Mouse (Mus musculus) MEL (cell line): ENCODE measurements around the gene Rdh16f1. TPM values are rescaled to one million over a fixed set of nuclear protein-coding genes. Genes with fewer than 3 reads are reported as not detected.
"Not testable (repeated sequence)": the region's sequence is repeated elsewhere in the genome, so short reads cannot be mapped to it uniquely, and the experiment has no call there.

Source experiments
- DNase-seq: peaks from one replicate; pipeline ENCODE4 v3.0.0; 2011; ENCODE audit warnings: low read depth, low spot score
- H3K27ac ChIP-seq: 2 replicates; pipeline ENCODE4 v1.5.1; 2012; ENCODE audit warnings: low read depth, mild to moderate bottlenecking, control low read depth, low read length, moderate library complexity; ENCODE audit not compliant: control insufficient read depth
- H3K27me3 ChIP-seq, 2 experiments: fragments of 150-350 bp in 1 of 2; sonication (generic) in 1 of 2; 2 replicates each; pipeline ENCODE4 v1.6.1; 2012; ENCODE audit warnings: low read length in 2 of 2, mild to moderate bottlenecking in 2 of 2, improper control_type of control experiment in 1 of 2, moderate library complexity in 1 of 2; ENCODE audit not compliant: insufficient read depth in 2 of 2, control insufficient read depth in 1 of 2
- H3K36me3 ChIP-seq, 2 experiments: 2 replicates each; pipeline ENCODE4 v1.6.1; 2012 to 2014; ENCODE audit warnings: low read length in 2 of 2, improper control_type of control experiment in 1 of 2, inconsistent platforms in 1 of 2, mild to moderate bottlenecking in 1 of 2; ENCODE audit not compliant: insufficient read depth in 2 of 2, control insufficient read depth in 1 of 2
- H3K4me1 ChIP-seq, 2 experiments: fragments of 150-350 bp in 1 of 2; sonication (generic) in 1 of 2; 2 replicates each; pipeline ENCODE4 v1.6.1; 2012; ENCODE audit warnings: low read length in 2 of 2, improper control_type of control experiment in 1 of 2, mild to moderate bottlenecking in 1 of 2; ENCODE audit not compliant: insufficient read depth in 2 of 2, control insufficient read depth in 1 of 2
- H3K4me3 ChIP-seq, 2 experiments: fragments of 150-350 bp in 1 of 2; sonication (generic) in 1 of 2; 2 replicates each; pipeline ENCODE4 v1.5.1; 2012; ENCODE audit warnings: low read depth in 2 of 2, low read length in 2 of 2, mild to moderate bottlenecking in 2 of 2, moderate library complexity in 2 of 2, control low read depth in 1 of 2, improper control_type of control experiment in 1 of 2; ENCODE audit not compliant: control insufficient read depth in 1 of 2, insufficient read depth in 1 of 2
- H3K79me2 ChIP-seq: 2 replicates; pipeline ENCODE4 v1.6.1; 2012; ENCODE audit warnings: mild to moderate bottlenecking, low read length, moderate library complexity; ENCODE audit not compliant: control insufficient read depth, poor library complexity, insufficient read depth
- H3K9ac ChIP-seq: 2 replicates; pipeline ENCODE4 v1.6.1; 2012; ENCODE audit warnings: low read depth, mild to moderate bottlenecking, control low read depth, low read length, moderate library complexity; ENCODE audit not compliant: control insufficient read depth, poor library complexity, severe bottlenecking
- H3K9me3 ChIP-seq: fragments of 150-350 bp; sonication (generic); replicated peaks from 2 replicates; pipeline ENCODE4 v1.6.1; 2012; ENCODE audit warnings: mild to moderate bottlenecking, low read length, improper control_type of control experiment, moderate library complexity; ENCODE audit not compliant: insufficient read depth
- CHD2 ChIP-seq: IDR thresholded peaks from 2 replicates; pipeline ENCODE4 v1.6.1; 2011; ENCODE audit warnings: low read length, improper control_type of control experiment
- CTCF ChIP-seq, 3 experiments: IDR thresholded peaks in 2 of 3; conservative IDR thresholded peaks in 1 of 3; 2 replicates each; pipeline ENCODE4 v1.5.1; 2011 to 2012; ENCODE audit warnings: low read length in 3 of 3, low read depth in 2 of 3, mild to moderate bottlenecking in 2 of 3, improper control_type of control experiment in 1 of 3, inconsistent platforms in 1 of 3, mixed read lengths in 1 of 3, moderate library complexity in 1 of 3; ENCODE audit not compliant: control insufficient read depth in 1 of 3, insufficient read depth in 1 of 3, poor library complexity in 1 of 3, severe bottlenecking in 1 of 3
- E2F4 ChIP-seq: IDR thresholded peaks from 2 replicates; pipeline ENCODE4 v1.6.1; 2011; ENCODE audit warnings: low read depth, low read length, improper control_type of control experiment, borderline replicate concordance
- EP300 ChIP-seq, 2 experiments: IDR thresholded peaks; 2 replicates each; pipeline ENCODE4 v1.6.1; 2011; ENCODE audit warnings: improper control_type of control experiment in 2 of 2, low read length in 2 of 2, low read depth in 1 of 2, mild to moderate bottlenecking in 1 of 2
- ETS1 ChIP-seq: IDR thresholded peaks from 2 replicates; pipeline ENCODE4 v1.6.1; 2012; ENCODE audit warnings: low read depth, mild to moderate bottlenecking, inconsistent platforms, low read length, improper control_type of control experiment, moderate library complexity
- GABPA ChIP-seq: IDR thresholded peaks from 2 replicates; pipeline ENCODE4 v1.6.1; 2012; ENCODE audit warnings: low read depth, mild to moderate bottlenecking, inconsistent platforms, low read length, improper control_type of control experiment, moderate library complexity
- GATA1 ChIP-seq: IDR thresholded peaks from 2 replicates; pipeline ENCODE4 v1.6.1; 2011; ENCODE audit warnings: low read depth, low read length, improper control_type of control experiment
- HCFC1 ChIP-seq: IDR thresholded peaks from 2 replicates; pipeline ENCODE4 v1.6.1; 2012; ENCODE audit warnings: low read depth, mild to moderate bottlenecking, inconsistent platforms, low read length, improper control_type of control experiment, moderate library complexity
- JUND ChIP-seq: IDR thresholded peaks from 2 replicates; pipeline ENCODE4 v1.6.1; 2011; ENCODE audit warnings: low read depth, mild to moderate bottlenecking, improper control_type of control experiment, low read length
- MAFK ChIP-seq: IDR thresholded peaks from 2 replicates; pipeline ENCODE4 v1.6.1; 2011; ENCODE audit warnings: low read depth, mild to moderate bottlenecking, low read length, improper control_type of control experiment, borderline replicate concordance
- MAX ChIP-seq: IDR thresholded peaks from 2 replicates; pipeline ENCODE4 v1.6.1; 2011; ENCODE audit warnings: low read length, improper control_type of control experiment
- MYC ChIP-seq: IDR thresholded peaks from 2 replicates; pipeline ENCODE4 v1.6.1; 2011; ENCODE audit warnings: low read depth, mild to moderate bottlenecking, low read length, improper control_type of control experiment, moderate library complexity
- NELFE ChIP-seq: IDR thresholded peaks from 2 replicates; pipeline ENCODE4 v1.6.1; 2011; ENCODE audit warnings: low read depth, low read length, improper control_type of control experiment
- NRF1 ChIP-seq: IDR thresholded peaks from 2 replicates; pipeline ENCODE4 v1.6.1; 2014; ENCODE audit warnings: low read depth, mild to moderate bottlenecking, inconsistent platforms, low read length, improper control_type of control experiment, moderate library complexity; ENCODE audit not compliant: poor library complexity, insufficient read depth, severe bottlenecking
- POLR2A ChIP-seq, 2 experiments: IDR thresholded peaks; 2 replicates each; pipeline ENCODE4 v1.6.1; 2011 to 2012; ENCODE audit warnings: low read length in 2 of 2, mild to moderate bottlenecking in 2 of 2, control low read depth in 1 of 2, improper control_type of control experiment in 1 of 2, low read depth in 1 of 2, moderate library complexity in 1 of 2; ENCODE audit not compliant: control insufficient read depth in 1 of 2, insufficient read depth in 1 of 2, poor library complexity in 1 of 2
- POLR2AphosphoS2 ChIP-seq: IDR thresholded peaks from 2 replicates; pipeline ENCODE4 v1.6.1; 2011; ENCODE audit warnings: low read length, improper control_type of control experiment
- RCOR1 ChIP-seq: IDR thresholded peaks from 2 replicates; pipeline ENCODE4 v1.6.1; 2012; ENCODE audit warnings: low read depth, mild to moderate bottlenecking, inconsistent platforms, low read length, improper control_type of control experiment
- SIN3A ChIP-seq: IDR thresholded peaks from 2 replicates; pipeline ENCODE4 v1.6.1; 2012; ENCODE audit warnings: low read length, improper control_type of control experiment, inconsistent platforms
- SMC3 ChIP-seq: IDR thresholded peaks from 2 replicates; pipeline ENCODE4 v1.6.1; 2011; ENCODE audit warnings: low read depth, low read length, improper control_type of control experiment
- TAL1 ChIP-seq: IDR thresholded peaks from 2 replicates; pipeline ENCODE4 v1.6.1; 2012; ENCODE audit warnings: mild to moderate bottlenecking, inconsistent platforms, low read length, moderate library complexity, mixed read lengths
- TBP ChIP-seq: IDR thresholded peaks from 2 replicates; pipeline ENCODE4 v1.8.0; 2011; ENCODE audit warnings: low read depth, low read length, improper control_type of control experiment
- TCF12 ChIP-seq: IDR thresholded peaks from 2 replicates; pipeline ENCODE4 v1.6.1; 2014; ENCODE audit warnings: low read depth, mild to moderate bottlenecking, inconsistent platforms, low read length, improper control_type of control experiment, moderate library complexity
- USF1 ChIP-seq: IDR thresholded peaks from 2 replicates; pipeline ENCODE4 v1.6.1; 2014; ENCODE audit warnings: low read depth, mild to moderate bottlenecking, inconsistent platforms, low read length, improper control_type of control experiment, moderate library complexity
- ZC3H11A ChIP-seq: IDR thresholded peaks from 2 replicates; pipeline ENCODE4 v1.6.1; 2012; ENCODE audit warnings: low read depth, mild to moderate bottlenecking, inconsistent platforms, low read length, improper control_type of control experiment
- ZMIZ1 ChIP-seq: IDR thresholded peaks from 2 replicates; pipeline ENCODE4 v1.6.1; 2012; ENCODE audit warnings: low read depth, mild to moderate bottlenecking, inconsistent platforms, low read length, improper control_type of control experiment, moderate library complexity
- ZNF384 ChIP-seq: IDR thresholded peaks from 2 replicates; pipeline ENCODE4 v1.6.1; 2012; ENCODE audit warnings: low read depth, mild to moderate bottlenecking, inconsistent platforms, low read length, improper control_type of control experiment
- polyA plus RNA-seq, 2 experiments: library from polyadenylated mRNA; stranded (reverse) in 1 of 2; unstranded in 1 of 2; fragments of >175 nt in 1 of 2; fragments of >200 nt in 1 of 2; gene quantifications; 2 replicates each; pipeline versions ENCODE4 v1.2.1 to v1.2.4; 2012; ENCODE audit warnings: low replicate concordance in 2 of 2, low read depth in 1 of 2; ENCODE audit not compliant: insufficient read length in 2 of 2, insufficient read depth in 1 of 2, missing spikeins in 1 of 2
- total RNA-seq: library from RNA; depleted of rRNA; stranded (reverse); fragments of 300-350 nt; gene quantifications from 2 replicates; pipeline ENCODE4 v1.2.3, GENCODE M21; 2012

Gene Rdh16f1
- total and polyA plus RNA-seq, 3 experiments, result not detected

- no peak overlapping the region for H3K27ac ChIP-seq
- peak overlapping the region; percentile 5 to 23 for H3K4me3 ChIP-seq
- H3K27me3 ChIP-seq, result peaks cover 2 to 4% of the 10 kb centered on the region in 2 experiments; a peak in 2 of 4 replicates
- peaks cover 0 to 26% of the 10 kb centered on the region in 2 experiments; a peak in 2 of 4 replicates for H3K4me1 ChIP-seq
- H3K36me3 ChIP-seq, result peaks cover 0 to 16% of the 10 kb centered on the region in 2 experiments; a peak in 2 of 4 replicates
- TF ChIP-seq MYC (no peak), NELFE (no peak), CHD2 (no peak), NRF1 (no peak), CTCF (IDR thresholded peaks at IDR 0.05 in 2 of 3, conservative IDR thresholded peaks at IDR 0.05 in 1 of 3; ENCODE audit: control insufficient read depth in 1 of 3, insufficient read depth in 1 of 3, low read depth in 2 of 3, low read length in 3 of 3, poor library complexity in 1 of 3, severe bottlenecking in 1 of 3) (no peak), POLR2A (IDR thresholded peaks at IDR 0.05; ENCODE audit: control insufficient read depth in 1 of 2, insufficient read depth in 1 of 2, low read depth in 1 of 2, low read length in 2 of 2, poor library complexity in 1 of 2) (no peak), TCF12 (no peak), SMC3 (no peak), ZMIZ1 (no peak), TAL1 (no peak), TBP (peak; percentile 10; the same call in 1 of the 2 replicates), EP300 (IDR thresholded peaks at IDR 0.05; ENCODE audit: low read depth in 1 of 2, low read length in 2 of 2) (peak in 1 of 2 experiments; percentile 27; a peak in 1 of 4 replicates), JUND (no peak), USF1 (no peak), RCOR1 (no peak), MAFK (no peak), E2F4 (no peak), GABPA (no peak), MAX (no peak), ZNF384 (peak; percentile 66; the same call in 1 of the 2 replicates), SIN3A (no peak), HCFC1 (no peak), GATA1 (peak; percentile 64), ETS1 (no peak), ZC3H11A (no peak), POLR2AphosphoS2 (no peak)
- H3K79me2 ChIP-seq, result no peaks in the 10 kb centered on the region
- H3K9ac ChIP-seq, result peak overlapping the region; percentile 17; the same call in 1 of the 2 replicates
- no peaks in the 10 kb centered on the region for H3K9me3 ChIP-seq
- DNase-seq, result peak; percentile 38
Observed at GRCm38 (mm10) chr10:127755770-127756468, 3.7 kb upstream of the Rdh16f1 start.

DNA sequence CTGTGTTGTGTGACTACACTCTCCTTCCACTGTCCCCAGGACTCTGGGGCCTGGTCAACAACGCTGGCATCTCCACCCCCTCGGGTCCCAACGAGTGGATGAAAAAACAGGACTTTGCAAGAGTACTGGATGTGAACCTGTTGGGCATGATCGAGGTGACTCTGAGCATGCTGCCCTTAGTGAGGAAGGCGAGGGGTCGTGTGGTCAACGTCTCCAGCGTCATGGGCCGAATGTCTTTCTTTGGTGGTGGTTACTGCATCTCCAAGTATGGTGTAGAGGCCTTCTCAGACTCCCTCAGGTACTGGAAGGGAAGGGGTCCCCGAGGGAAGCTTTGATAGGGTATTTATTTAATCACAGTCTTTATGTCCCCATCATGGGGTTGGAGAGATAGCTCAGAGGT is 3.3 kb downstream of the Rdh16f1 start:
- not testable (repeated sequence) for H3K4me1 ChIP-seq, H3K9ac ChIP-seq, H3K27ac ChIP-seq, H3K36me3 ChIP-seq, DNase-seq, H3K9me3 ChIP-seq, H3K79me2 ChIP-seq, H3K4me3 ChIP-seq, H3K27me3 ChIP-seq
